Mouse (Mus musculus): ENCODE measurements at regions not wholly inside any gene's neighbourhood (a gene's known extent, or its start where the extent isn't known, plus 50 kb on each side); places are given as distances from the start of the nearest gene placed in this dataset.

DNA sequence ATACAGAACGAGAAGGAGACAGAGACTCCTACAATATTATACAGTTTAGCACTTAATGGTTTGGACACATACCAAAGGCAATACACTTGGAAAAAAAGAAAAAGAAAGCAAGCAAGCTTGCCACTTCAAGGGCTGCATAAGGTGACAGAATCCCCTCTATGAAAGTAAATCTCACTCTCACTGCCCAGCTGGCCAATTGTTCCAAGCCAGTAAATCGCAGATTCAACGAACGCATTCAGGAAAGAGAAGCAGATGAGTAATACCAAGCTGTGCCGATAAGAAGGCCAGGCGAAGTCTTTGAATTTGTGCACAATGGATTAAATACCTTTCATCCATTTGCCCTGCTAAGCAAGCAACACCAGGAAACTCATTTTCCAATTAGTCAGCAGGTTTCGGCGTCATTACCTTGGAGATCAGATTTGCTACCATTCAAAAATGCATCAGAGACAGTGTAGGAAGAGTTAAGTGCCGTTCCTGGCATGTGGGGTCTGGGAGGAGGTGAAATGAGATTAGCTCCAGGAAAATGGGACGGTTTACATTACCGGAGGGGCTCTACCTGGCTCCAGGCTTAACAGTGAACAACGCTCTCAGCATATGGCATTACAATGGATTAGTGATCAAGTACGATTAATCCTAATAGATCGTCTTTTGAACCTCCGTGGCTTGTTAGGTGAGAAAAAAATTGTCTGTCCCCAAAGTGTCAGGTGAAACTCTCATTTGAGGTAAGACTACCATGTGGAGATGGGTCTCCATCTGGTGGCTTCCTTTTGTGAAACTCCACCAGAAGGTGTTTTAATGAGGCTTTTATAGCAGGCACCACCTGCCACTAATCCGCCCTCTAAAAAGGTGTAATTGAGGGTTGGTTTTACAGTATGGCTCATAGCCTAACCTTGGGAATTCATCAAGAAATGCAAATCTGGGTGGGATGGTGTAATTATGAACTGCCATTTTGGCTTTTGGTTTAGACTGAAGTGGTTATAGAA lies 518.2 kb upstream of the Mpdz start:
- DNase-seq = no peak

DNA sequence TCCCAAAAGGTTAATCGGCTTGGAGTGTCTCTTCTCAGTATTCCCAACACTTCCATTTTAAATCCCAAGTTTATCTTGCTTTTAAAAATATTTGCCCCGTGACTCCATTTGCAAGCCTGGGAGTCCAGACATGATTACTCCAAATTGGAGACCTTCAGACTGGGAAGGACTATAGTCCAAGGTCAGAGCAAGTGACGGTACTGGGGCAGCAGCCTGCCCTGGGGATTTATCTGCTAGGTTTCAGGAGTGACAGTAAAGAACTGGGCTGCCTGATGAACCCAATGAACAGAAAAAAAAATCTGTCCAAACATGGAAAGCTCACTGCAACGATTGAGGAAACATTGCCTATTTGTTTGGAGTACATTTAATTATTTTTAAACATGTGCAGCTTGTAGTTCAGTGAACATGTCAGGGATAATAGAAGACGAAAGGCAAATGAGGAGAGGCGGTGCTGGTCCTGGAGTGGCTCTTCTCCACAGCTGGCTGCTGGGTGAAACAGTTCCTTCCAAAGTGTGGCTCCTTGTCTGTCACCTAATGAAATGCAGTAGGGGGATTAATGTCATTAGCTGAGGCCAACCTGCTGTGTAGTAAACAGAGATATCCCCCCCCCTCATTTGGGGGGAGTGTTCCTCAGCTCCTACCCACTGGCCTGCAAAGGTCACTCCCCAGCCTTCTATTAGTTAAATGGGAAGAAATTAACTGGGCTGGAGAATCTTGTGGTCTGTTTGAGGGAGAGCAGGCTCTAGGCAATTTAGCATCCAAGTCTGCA lies 514.5 kb upstream of the Mpdz start:
- no peak for DNase-seq

DNA sequence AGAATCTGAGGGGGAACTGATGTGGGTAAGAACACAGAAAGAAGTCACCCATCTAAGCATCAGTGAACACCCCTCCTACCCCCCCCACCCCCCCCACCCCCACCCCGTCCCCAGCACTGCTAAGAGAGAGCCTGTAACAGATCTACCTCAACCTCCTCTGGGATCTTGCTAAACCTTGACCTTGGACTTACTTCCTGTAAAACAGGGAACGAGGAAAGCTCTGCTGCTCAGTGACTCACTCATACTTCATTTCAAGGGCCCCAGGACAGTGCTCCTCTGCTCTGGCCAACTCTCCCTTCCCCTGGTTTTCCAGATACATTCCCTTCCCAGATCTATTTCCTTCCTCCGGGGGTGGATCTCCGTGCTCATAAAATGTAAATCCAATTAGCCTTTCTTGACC lies 510.4 kb upstream of the Mpdz start:
- DNase-seq = no peak

DNA sequence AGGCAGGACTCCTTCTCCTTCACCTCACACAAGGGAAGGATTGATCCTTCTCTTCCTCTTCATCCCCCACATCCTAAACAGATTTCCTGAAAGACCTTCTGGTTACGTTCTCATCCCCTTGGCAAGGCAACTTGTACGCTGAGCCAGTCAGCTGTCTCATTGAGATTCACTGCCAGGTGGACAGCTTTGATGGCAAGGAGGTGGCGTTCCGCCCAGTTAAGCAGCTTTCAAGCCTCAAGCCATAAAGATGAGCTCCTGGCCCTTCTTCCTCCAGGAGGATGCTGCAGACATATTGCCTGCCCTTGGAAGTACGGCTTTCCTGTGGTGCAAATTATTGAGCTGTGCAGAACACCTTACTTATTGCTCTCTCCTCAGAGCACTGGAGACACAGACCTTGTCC lies 494.8 kb upstream of the Mpdz start:
- DNase-seq = no peak

DNA sequence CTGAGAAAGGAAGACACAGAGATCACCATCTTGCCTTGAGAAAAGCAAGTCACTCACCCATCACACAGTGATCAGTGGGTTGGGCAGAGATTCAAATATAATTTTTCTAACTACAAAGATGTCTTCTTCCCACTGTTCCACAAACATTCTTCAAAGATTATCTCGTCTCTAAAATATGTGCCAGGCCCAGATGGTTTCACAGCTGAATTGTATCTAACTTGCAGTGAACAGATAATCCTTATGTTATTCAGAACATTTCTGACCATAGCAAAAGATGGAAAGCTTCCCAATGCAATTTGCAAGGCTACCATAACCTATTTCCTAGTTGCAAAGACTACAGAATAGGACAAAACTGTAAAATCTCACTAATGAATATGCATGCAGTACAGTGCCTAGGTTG lies 488.3 kb upstream of the Mpdz start:
- no peak for DNase-seq

DNA sequence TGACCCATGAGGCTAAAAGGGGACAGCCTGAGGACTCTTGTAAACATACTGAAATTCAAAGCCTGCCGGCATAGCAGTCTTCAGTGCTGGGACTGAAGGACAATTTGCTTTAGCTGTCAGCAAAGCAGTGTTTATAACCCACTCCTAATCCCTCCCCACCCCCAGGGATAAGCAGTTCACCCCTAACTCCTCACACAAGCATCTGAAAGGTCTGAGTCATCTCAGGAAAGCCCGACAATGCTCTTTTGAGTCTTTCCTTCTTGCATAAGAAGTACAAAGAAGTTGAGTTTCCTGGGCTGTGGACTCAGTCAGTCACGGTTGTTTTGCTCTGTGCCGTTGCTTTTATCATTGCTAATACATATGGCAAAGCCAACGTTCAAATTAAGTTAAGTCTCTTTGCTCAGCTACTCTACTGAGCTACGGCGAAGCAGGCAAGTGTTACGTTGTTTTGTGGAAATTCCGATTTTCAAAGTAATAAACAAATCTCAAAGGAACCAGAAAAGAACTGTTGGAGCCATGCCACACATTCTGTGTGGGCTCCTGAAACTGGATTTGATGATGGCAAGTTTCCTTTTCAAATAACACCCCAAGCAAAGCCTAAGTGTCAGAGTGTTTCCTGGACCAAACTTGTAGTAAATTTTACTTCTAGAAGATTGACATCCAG lies 486.1 kb upstream of the Mpdz start:
- DNase-seq = no peak

DNA sequence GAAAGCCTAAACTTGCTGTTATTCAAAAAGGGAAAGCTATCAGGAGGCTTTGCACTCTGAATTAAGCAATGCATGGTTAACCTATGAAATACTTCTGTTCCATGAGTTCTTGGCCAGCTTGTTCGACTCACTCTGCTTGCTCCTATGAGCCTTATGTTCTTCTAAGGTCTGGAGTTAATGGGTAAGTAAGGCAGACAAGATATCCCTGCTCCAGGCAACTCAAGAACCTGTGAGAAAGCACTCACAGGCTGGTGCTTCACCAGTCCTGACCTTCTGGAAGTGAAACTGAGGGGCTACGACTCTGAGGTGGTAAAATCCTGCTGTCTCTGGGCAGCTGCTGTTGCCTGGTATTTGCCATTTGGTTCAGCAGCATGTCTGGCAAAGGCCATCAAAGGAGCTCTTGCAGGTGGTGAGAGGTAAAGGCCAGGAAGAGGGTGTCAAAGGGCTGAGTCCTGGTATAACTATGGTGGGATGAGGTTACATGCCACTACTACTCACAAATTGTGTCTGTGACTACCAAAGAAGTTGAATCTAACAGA lies 484.6 kb upstream of the Mpdz start:
- no peak for DNase-seq

DNA sequence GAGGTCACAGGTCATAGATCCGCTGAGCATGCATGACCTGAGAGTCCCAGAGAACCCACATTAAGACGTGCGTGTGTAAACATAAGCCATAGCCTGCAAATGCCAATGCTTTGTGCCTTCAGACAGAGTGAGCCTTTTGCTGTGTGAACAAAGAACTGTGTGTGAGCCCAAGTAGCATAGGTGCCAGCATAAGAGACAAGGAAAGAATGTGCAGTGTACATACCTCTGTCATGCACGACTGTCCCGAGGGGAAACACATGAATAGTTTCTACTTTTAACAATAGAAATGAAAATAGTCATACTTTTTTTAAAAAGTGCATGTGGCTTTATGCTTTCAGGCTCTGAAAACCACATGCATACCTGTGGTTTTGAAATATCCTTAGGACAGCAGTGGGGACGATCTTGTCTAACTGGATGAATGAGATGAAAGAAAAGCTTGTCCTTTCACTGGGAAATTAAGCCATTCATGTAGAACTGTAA lies 484.1 kb upstream of the Mpdz start:
- no peak for DNase-seq

DNA sequence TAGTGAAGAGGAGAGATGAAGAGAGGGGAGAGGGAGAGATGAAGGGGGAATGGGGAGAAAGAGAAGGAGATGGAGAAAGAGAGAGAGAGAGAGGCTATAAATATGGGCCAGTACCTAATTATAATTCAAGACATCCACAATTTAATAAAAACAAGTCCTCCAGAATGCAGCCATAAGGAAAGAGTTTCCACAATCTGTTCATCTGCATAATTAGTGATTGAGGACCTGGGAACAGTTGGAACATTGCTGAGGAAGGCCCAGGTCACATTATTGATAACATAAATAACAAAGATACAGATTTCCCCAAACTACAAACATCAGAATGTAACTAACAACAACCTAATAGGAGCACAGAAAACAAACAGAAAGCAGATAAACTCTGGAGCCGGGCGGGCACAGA lies 483.0 kb upstream of the Mpdz start:
- DNase-seq = no peak

DNA sequence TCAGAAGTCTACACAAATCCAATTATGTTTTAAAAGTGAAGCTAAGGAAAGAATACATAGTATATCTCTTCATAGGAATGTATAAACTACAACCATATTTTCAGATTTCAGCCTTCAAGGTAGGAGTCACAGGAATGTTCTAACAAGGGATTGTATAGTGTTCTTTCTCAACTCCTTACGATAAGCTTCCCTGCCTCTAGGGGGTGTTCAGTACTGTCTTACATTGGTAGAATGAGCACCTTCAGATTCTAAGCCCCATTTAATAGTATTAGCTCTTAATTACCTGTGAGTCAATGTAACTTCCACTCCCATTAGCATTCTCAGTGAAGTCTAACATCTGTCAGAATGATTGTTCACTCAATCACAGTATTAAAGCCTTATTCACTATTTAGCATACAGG lies 481.5 kb upstream of the Mpdz start:
- DNase-seq = no peak

DNA sequence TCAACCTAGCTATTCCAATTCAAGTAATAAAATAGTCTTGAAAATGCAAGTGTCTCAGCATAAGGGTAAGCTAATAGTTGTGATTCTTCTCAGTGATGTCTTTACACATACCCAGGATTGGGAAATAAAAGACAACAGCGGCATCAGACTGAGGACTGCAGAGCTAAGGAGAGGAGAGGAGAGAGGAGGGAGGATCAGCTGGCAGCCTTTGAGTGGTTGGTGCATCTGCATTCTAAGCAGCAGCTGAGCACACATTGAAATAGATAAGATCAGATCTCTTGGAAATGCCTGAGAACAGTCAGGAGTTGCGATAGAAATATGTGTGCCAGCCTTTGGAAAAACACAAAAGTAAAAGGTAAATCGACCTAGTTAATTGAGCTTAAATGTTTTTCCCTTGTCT lies 480.3 kb upstream of the Mpdz start:
- DNase-seq = no peak

DNA sequence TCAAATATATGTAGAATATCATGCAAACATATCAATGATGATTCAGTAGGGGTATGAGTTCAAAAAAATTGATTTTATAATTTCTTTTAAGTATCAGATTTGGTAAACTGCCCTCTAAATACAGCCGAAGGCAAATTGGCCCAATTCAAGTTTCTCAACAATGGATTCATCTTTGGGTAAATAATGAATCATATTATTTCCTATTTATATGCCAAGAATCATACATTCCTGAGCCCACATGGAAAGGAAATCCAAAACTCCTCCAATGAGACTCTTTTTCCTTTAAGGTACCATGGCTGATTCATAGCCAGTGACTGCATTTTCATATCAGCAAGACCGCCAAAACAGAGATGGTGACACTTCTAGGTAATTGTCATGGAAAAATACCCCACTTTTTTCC lies 472.4 kb upstream of the Mpdz start:
- no peak for DNase-seq

DNA sequence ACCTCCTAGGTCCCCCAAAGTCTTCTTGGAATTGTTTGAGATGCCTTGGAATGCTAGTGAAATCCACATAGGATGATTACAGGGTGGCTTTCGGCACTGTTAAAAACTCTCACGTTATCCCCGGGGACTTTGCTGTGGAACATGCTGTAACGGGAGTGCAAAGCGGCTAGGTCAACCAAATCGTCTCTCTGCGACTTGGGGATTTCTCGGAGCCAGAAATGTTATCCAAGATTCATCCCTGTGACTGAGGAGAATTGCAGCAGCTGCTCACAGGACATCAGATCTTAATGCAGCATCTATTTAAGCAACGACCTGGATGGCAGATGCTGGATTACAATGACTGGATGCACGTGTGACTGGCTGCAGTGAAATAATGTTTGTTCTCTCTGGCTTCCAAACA lies 470.7 kb upstream of the Mpdz start:
- no peak for DNase-seq

DNA sequence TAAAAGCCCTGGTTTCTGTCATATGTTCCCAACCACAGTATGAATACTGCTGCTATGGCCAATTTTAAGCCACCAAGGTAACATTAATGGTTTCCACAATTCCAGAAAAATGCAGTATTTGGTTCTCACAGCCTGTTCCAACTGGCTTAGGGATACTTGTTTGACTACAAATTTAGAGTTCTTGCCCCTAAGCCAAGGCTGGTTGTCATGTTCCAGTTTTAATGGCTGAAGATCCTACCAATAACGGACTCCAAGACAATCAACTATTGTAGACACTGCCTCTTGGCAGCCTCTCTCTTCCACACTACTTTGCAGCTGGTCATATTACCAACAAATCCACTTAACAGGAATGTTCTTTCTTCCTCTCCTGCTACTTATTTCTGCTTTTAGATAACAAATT lies 470.0 kb upstream of the Mpdz start:
- DNase-seq = no peak

DNA sequence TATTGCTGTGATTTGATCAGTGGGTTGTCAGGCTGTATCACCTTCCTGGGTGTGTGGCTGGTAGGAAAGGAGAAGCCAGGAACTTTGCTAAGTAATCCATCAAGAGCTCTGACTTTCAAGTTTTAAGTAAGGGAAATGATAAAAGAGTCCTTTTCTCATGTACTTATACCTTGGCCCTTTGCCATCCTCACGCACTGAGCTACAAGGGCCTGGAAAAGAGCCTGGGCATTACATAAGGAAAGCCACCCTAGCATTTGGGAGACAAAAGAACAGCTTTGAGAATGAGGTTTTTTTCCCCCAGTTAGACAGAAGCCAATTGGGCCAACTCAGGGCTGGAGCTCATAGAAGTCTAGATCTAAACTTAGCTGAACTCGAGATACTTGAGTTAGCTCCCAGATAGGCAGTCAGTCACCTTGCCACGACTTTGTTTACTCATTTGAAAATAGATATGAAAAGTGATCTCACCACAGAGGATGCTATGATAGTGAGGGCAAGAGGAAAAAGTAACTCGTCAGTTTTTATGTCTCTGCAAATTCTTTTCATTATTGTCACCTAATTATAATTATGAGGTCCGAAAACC lies 457.4 kb upstream of the Mpdz start:
- no peak for DNase-seq

DNA sequence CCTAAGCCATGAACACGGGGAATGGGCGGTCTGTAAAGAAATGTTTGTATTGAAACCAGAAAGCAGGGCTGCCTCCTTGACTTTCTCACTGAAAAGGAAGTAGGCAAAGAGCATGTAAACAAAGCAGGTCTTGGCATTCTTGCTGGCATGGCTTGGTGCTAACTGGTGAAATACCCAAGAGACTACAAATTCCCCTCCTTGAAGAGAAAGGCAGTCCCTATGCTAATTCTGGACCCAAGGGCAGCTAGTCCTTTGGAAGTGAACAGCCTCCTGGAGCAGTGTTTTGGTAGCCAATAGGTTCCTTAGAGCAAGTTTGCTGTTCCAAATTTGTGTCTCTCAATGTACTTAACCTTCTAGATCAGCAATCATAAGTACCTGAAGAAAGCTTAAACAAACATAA lies 456.0 kb upstream of the Mpdz start:
- no peak for DNase-seq

DNA sequence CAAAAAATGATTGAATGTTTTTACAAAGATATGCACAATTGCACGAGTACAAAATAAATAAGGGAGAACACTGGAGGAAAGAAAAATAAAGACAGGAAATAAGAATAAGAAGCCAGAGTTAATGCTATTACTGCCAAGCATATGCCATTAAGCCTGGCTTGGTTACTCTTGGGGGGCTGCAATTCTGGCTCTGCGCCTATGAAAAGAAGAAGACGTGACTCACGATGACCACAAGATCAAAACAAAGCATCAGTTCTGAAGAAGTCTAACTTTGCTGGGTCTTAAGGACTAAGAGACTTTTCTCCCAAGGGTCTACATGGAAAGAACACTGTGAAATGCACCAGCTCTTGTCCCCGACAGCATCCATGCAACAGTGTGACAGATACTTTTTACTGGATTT lies 454.8 kb upstream of the Mpdz start:
- no peak for DNase-seq

DNA sequence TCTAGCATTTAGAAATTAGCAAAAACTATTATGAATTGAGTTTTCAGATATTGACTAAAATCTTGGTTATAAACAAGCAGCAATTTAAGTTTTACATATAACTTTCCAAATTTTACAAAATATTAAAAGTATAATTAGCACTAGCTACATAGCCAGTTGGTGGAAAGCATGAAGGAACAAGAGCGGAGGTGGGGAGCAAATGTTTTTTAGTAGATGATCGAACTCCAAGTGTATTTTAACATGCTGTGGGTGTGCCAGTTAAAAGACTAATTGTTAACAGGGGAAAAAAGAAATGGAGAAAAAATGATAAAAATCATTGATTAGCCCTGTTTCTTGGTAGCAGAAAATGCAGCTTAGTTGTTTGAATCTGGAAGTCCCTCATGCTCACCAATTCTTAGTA lies 426.3 kb upstream of the Mpdz start:
- DNase-seq = no peak

DNA sequence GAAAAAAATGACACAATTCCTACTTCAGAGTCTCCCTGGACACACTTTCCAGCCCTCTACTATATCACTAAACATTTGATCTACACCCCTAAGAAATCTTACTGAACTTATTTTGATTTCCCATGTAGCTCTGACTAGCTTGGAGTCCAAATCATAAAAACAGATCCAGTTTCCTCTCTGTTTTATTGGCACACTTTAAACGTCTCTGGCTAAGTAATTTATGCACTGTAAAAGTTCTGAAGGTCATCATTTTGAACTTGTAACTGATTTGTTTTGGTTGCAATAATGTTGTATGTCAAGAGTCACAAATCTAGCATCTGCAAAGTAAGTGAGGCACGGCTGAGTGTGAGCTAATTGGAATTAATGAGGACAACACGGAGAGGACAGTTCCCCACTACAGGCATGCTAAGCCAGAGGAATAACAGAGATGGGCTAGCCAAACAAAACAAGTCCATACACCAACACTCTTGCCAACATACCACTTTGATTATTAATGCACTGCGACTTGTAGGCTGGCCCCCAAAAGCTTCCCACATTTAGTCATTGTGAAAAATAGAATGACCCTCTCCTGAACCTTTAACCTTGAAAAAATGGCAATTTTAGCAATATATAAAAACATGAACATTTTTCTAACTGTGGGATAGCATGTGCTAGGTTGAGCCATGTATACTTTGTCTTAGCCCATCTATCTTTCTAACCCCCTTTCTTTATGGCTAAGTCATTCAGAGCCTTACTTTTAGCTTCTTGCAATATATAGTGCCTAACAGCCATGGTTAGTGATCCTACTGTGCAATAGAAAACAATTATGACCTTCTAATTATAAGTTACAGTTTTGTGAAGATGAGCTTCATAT lies 399.3 kb upstream of the Mpdz start:
- DNase-seq = no peak

DNA sequence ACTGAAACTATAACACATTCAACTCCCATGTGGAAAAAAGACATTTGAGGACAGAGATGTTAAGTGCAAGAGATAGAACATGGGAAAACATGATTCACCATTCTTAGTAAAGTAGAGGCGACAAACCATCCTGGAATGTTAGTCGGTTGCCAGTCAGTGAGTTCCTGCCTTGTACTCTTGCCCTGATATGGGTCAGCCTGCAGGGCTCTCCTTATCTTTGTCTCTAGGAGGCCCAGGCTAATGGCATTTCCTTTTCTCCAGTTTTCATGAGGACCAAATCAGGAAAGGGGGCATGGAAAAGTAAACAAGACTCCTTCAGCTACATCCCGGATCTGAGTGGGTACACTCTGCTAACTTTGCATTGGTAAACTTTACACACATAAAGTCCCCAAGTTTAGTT lies 387.4 kb upstream of the Mpdz start:
- DNase-seq = no peak

DNA sequence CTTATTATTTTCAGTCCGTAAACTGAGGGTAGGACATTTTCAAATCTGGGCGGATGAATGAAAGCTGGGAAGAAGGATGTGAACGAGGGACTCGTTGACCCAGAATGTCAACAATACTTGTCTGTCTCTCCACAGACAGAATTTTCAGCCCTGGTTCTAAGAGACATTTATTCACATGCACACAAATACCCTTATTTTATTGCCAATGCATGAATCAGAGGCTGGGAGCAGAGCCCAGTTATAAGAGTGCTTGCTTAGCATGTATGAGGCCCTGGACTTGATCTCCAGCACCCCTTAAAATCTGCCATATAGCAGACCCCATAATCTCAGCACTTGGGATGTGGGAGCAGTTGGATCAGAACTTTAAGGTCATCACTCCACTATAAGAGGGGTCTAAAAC lies 384.8 kb upstream of the Mpdz start:
- no peak for DNase-seq

DNA sequence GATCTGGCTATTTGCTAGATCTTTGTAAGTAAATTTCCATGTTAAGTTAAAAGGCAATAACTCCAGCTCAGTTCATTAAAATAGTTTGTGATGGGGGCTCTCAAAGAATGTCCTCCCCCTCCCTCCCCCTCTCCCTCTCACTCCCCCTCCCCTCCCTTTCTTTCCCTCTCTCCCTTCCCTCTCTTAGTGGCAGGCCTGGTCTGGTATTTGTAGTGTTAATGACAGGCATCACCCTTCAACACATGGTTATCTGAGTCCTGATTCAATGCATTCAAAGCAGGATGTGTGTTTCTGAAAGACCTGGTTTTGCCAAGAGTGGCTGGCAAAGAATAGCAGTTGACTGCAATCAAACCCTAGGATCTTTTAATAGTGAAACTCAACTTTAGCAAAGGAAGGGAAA lies 383.4 kb upstream of the Mpdz start:
- no peak for DNase-seq

All from liver (tissue).